Mouse (Mus musculus): ENCODE measurements around the gene Gm7534.
A peak's percentile ranks its signal among the peaks of the same experiment; 100 is the strongest.

Gm7534 gene

DNA sequence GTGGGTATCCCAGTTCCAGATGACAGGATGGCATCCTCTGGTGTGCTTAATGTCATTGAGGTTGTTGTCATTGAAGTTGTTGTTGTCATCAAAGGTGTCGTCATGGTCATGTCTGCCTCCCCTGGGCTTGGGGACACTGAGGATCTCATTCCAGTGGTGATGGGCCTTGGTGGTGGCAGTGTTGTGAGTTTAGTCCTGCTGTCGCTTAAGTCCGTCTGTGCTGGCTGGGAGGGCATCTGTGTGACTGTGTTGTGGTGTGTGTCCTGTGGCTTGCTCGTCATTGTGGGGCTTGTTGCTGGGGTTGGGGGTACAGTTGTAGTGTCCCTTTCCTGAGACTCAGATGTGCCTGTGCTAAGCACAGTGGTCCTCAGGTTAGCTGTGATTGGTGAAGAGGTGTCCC lies at the start of gene Gm7534:
Gene Gm7534 (minus strand): TSS at position 101 of the 400 bp plus-strand sequence.
- no peak for DNase-seq (ENCODE audit: low spot score)

DNA sequence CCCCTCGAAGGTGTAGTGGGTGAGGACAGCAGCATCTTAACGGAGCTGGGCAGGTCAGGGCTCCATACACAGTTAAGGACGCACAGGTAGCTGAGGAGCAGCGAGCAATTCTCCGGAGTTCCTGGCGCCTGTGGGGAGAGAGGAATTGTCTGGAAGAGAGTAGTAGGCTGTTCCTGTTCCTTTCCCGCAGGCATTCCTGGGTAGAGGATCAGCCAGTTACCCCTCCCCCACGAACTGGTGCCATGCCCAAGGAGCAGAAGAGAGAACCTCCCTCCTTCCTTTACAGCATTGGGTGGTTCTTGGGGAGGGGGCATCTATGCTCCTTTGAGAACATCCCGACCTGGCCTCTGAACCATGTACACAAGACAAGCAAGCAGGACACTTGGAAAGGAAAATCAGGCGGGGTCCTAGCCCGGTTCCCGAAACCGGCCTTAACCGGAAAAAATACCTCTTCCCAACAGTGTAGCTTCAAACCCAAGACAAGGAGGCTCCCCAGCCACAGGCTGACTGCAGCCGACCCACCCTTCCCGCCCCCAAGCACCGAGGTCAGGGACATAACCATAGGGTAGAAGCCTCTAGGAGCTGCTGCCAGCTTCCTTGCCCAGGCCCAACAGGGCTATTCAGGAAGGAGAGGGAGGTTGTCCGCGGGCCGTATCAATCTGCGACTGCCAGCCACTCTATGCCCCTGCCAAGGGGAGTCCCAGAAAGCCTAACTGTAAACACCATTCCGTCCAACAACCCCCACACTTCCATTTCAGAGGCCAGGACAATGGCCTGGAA lies 49.5 kb upstream of the Gm7534 start:
- no peak for DNase-seq (ENCODE audit: low spot score)

DNA sequence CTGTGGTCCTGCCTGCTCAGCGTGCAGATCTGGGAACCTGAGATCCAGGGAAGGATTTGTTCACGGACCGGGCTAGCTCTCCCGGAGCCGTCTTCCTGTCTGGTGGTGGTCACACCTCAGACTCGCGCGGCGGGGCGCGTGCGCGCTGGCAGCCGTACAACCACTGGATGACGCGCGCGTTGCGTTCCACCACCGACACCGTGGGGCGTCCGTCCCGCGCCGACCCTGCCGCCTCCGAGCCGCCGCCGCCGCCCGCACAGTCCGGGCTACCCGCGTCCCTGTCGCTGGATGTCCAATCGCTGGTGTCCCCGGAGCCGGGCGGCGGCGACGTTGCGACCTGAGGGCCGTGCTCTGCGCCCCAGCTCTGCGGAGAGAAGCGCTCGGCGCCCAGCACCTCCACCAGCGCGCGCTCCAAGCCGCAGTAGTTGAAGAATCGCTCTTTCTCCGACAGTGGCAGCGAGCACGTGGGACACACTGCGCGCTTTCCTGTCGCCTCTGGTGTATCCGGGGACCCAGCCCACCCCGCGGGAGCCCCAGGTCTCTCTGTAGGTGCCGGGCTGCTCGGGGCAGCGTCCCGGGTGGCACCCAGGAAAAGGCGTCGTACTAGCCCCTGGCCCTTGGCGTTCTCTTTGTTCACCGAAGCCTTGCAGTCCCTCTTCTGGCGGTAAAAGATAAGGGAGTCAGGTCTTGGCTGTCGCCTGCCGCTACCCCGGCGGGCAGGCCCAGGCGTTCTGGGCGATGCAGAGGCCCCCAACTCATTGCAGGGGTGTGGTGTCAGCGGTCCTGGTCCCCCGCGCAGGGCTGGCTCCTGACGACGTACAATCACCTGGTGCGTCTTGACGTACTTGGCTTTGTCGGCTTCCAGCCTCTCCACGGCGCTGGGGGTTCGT lies 48.7 kb upstream of the Gm7534 start:
- DNase-seq (ENCODE audit: low spot score), result no peak

DNA sequence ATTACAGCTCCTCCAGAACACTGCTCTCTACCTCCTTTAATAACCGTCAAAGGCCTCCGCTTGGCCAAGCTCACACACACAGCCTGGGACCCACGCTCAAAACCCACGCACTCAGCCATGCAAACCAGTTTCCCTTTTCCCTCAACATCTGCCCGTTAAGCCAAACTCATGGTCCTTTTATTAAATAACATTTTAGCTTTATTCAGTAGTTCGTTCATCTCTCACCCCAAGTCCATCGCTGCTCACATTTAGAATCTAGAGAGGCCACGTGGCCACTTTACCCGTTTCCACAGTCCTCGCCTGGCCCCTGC lies 48.1 kb upstream of the Gm7534 start:
- no peak for DNase-seq (ENCODE audit: low spot score)

DNA sequence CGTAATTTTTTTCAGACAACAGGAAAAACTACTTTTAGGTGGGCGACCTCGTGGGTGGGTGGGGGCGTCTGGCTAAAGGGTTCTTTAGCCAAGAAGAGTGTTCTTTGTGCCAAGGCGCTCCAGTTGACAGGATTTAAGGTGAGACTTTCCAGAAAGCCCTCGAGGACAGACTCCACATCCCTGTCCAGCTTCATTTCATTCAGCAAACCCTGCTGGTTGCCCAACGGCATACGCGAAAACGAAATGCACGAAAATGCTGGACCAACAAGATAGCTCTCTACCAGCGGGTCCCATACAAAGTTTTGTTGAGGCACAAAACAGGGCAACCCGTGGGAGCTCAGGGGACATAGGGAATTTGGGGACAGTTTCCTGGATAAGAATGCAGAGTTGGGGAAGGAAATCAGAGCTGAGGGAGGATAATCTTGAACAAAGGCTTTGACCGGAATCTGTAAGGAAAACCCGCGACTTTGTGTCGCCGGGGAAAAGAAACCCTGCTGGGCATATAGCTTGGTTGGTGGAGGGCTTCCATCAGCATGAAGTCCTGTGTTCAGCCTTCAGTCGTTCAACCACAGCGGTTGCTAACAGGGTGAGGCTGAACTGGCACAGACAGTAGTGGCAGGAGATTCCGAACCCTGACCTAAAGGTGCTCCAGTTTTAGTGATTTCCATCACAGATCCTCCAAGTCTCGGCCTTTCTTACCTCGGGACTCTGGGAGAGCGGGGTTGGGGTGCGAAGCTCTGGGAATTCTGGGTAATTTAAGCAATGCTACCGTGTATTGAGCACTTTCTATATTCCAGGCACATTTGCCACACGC lies 47.5 kb upstream of the Gm7534 start:
- no peak for DNase-seq (ENCODE audit: low spot score)

DNA sequence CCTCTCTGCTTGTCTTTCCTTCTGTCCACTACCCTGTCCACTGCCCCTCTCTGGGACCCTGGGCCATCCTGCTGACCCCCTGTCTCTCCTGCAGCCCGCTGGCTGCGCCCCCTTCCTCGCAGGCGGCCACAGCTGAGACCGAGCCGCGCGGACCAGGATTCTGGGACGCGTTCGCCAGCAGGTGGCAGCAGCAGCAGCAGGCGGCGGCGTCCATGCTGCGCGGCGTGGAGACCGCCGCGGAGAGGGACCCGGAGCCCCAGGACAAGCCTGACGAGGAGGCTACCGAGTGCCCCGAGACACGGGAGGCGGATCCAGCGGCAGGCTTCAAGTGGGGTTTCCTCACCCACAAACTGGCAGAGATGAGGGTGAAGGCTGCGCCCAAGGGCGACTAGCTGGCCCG lies 46.8 kb upstream of the Gm7534 start:
- DNase-seq (ENCODE audit: low spot score), result peak; percentile 63

DNA sequence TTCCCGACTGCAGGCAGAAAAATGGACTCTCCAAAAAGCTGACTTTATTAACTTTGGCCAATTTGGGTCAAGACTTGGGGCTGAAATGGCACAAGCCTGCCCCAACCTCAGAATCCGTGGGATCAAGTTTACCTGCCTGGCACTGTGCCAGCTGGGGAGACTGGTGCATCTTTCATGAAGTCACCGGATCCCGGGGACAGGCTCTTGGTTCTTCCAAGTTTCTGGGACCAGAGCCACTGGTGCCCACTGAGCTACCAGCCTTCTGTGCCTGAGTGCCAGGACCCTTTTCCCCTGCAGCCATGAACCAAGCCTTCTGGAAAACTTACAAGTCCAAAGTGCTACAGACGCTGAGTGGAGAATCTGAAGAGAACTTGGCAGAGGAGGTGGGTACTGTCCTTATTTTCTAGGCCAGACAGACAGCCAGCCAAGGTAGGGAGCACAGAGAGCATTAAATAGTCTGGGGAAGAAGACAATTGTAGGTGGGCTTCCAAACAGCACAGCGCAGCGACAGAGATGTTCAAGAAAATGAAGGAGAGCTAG lies 44.0 kb upstream of the Gm7534 start, which contains the start of gene Gm30191:
Gene Gm30191 (plus strand): TSS at position 217 of the 540 bp plus-strand sequence.
- DNase-seq (ENCODE audit: low spot score), result no peak

DNA sequence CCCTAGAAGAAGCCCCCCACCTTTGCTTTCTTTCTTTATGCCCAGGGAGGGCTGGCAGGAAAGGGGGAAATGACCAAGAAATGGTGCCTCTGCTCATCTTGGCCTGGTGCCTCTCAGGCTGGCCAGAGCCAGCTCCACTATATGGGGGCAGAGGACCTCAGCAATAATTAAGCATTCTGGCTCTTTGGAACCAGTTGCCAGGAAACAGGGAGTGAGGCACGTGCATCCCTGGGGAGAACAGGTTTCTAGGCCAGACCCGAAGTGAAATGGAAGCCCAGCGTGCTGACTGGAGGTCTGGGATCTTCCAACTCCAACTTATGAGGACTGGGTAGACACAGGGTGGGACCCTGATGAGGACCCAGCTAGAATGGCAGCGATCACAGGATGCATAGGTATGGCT lies 43.5 kb upstream of the Gm7534 start:
- peak; percentile 75 for DNase-seq (ENCODE audit: low spot score)

DNA sequence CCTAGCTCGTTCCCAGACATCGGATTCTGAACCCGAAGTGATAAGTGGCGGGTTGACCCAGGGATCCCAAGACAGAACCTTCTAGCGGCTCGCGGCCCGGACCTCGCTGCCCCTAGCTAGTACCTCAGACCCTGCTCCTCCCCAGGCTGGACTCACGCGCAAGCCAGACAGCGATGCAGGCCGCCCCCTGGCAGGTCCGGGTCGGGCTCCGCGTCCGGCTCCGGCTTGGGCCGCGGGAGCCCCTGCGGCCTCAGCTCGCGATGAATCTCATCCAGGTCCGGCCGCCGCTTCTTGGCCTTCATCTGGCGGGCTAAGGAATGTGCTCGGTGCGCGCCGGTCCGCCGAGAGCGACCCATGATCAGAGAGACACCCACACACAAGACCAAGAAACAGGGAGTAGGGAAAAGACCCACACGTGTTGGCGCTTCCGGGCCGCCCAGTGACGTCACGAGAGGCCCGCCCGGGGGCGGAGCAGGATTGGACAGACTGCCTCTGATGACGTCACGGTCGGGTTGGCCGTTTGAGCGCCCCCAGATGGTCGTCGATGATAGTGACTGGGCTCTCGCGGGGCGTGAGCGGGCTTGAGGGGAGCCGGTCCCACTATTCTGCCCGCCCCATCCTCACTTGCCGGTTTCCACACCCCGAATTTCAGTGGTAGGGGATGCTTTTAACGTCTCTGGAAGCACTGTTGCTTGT lies 42.5 kb upstream of the Gm7534 start, which contains the start of gene Zfp593:
Gene Zfp593 (minus strand): TSS at position 445 of the 696 bp plus-strand sequence.
- peak; percentile 97 for DNase-seq (ENCODE audit: low spot score)

DNA sequence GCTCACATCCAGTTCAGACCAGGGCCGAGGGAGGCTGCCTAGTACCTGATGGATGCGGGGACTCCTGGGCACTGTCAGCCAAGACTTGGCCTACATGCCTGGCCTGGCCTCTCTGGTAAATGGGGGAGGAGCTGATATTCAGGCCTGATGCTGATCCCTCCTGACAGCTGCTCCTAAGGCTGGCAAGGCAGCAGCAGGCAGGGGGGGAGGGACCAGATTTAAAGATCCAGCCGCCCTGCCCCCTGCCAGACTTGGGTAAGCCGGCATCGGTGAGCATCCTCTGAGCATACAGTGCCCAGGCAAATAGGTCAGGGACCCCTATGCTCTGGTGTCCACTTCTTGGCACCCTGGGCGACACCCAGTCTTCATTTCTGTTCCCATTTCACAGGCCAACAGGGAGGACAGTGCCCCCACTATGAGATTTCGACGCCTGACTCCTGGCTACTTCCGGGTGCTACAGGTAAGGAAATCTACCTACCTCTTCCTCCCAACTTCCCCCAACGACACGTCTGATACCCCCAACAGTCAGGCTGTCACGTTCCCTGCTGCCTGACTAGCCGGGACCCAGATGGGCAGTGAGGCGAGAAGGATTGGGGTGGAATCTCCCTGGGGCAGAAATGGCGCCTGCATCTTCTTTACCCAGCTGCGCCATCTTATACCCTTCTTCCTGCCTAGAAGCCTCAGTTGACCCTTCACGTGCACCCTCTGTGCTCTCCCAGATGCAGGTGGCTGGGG lies 40.9 kb upstream of the Gm7534 start, which contains the start of gene E130218I03Rik:
Gene E130218I03Rik (plus strand): TSS at position 147 of the 735 bp plus-strand sequence.
- DNase-seq (ENCODE audit: low spot score), result peak; percentile 83

DNA sequence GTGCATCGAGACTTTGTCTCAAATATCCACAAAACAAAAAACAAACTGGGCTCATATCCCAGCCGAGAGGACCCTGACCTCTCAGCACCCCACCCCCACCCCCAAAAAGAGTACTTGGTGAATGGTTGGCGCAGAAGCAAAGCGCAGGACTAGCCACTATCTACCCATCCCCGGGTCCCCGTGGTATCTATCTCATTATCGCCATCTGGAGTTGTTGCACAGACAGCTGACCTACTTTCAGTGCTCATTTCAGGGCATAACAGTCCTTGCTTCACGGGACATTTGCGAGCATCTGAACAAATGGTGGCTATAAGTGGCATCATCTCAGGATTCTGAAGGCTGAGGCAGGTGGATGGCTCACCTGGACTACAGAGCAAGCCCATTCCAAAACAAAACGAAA lies 35.9 kb upstream of the Gm7534 start:
- peak; percentile 35 for DNase-seq (ENCODE audit: low spot score)

DNA sequence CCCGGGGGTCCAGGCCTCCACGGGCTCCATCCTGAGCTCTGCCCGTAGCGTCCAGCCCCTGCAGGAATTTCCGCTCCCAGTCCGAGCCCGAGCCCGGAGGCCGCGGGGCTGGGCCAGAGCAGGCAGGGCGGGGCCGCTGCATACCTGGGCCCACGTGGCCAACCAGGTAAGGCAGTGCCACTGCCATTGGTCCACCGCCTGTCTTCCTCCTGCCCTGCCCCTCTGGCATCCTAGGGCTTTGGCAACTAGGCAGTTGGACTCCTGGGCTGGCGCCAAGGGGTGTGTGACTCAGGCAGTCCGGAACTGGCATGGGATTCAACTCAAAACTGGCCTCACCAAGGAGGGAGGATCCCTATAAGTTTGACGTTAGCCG lies 35.5 kb upstream of the Gm7534 start, which contains the start of gene Cnksr1:
Gene Cnksr1 (minus strand): TSS at position 121 of the 373 bp plus-strand sequence.
- peak; percentile 86 for DNase-seq (ENCODE audit: low spot score)

DNA sequence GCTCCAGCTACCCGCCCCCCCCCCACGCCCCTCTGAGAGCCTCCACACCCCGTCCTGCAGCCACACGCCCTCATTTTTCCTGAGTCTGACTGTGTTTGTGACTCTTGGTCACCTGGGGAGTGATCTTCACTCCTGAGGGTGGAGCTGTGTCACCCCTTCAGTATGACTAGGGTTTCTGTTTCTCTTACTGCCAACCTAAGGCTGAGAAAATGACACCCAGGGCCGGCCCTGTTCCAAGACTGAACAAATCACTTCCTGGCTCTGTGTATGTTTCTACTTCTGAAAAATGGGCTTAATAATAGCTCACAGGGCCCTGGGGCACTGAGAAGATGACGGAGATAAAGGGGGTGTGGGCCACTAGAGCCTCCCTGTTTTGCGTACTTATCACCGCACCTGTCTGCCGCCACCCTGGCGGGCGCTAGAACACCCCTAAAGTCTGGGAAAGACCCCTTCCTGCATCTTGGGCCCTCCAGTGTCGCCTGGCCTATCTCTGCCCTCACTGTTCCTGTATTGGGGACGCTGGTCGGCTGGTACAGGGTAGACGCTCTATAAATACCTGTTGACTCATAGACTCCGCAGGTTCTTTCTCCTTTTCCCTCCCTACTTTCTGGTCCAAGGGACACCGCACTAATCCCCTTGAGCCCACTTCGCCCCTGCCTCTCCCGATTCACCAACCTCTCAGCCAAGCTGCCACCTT lies 34.9 kb upstream of the Gm7534 start:
- no peak for DNase-seq (ENCODE audit: low spot score)

DNA sequence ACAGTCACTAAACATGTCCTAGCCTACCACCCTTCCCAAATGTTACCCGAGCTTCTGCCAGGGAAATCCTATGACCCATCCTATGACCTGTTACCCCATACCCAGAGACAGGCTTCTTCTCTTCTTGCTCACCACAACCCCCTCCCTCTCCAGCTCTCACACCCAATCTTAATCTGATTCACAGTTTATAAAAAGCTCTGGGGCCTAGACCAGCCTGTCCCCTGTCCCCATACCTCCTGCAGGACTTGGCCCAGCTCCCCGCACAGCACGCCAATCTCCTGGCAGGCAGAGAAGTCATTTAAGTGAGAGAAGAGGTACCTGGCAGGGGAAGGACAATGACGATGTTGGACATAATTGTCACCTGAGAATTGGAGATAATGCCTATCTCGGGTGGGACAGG lies 32.1 kb upstream of the Gm7534 start:
- no peak for DNase-seq (ENCODE audit: low spot score)

DNA sequence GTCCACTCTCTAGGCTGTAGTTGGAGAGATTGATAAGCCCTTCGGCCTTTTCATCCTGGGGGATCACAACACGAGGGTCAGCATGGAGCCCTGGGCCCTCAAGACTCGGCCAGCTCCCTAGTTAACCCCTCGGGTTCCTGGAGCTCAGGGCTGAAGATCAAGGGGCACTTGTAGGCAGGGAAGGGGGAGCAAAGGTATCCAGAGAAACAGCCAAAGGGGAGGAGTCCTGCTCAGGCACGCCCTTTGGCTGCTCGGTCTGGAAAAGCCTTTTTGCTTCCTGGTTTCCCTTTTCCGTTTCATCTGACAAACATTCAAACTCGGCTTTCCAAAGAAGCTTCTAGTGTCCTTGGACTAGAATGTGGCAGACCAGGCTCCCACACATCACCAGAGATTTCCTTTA lies 27.6 kb upstream of the Gm7534 start:
- DNase-seq (ENCODE audit: low spot score), result no peak

DNA sequence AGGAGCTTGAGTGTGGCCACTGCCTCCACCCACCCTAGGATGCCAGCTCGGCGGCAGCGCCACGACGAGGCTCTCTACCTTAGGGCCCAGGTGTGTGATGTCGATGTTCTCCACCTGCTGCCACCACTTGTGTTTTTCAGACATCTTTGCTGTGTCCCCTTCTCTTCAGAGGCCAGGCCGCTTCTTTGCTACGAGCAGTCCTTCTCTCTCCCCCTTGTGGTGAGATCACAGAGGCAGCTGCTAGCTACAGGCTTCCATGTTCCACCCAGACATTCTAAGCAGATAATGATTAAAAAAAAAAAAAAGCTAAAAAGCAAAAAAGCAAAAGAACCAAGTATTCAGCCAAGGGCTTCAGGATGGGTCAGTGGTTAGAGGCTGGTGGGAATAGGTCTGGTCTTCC lies 24.4 kb upstream of the Gm7534 start, which contains the start of gene Catsper4:
Gene Catsper4 (minus strand): TSS at position 190 of the 400 bp plus-strand sequence.
- DNase-seq (ENCODE audit: low spot score), result no peak

DNA sequence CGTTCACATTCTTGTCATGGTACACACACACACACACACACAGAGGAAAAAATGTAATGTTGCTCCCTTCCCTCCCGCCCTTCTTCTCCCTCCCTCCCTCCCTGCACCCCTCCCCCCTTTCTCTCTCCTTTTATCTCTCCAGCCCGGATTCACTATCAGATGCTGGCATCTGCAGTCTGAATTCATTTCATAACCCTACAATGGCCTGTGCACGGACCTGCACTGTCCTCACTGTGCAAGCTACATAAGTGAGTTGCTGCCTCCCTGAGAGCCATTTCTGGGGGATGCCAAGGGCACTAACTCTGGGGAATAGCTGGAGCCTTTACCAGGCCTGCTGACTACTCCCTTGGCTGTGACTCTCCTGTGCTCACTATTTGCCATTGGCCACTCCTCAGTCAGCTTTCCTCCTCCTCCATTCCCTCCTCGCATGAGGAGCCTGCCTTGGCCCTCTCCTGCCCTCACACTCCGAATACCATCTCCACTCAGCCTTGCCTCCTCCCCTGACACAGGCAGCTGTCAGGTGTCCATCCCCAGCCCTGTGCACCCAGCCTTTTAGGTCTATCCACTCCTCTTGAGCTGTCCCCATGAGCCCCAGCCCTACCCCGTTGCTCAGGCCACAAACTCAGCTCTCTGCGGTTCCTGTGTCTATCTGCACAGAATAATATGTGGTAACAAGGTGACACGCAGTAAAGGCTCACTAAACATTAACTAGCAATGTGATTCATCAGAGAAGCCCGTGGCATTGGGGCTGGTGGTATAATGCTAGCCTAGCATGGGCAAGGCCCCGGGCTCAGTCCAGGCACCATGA lies 20.2 kb upstream of the Gm7534 start:
- no peak for DNase-seq (ENCODE audit: low spot score)

DNA sequence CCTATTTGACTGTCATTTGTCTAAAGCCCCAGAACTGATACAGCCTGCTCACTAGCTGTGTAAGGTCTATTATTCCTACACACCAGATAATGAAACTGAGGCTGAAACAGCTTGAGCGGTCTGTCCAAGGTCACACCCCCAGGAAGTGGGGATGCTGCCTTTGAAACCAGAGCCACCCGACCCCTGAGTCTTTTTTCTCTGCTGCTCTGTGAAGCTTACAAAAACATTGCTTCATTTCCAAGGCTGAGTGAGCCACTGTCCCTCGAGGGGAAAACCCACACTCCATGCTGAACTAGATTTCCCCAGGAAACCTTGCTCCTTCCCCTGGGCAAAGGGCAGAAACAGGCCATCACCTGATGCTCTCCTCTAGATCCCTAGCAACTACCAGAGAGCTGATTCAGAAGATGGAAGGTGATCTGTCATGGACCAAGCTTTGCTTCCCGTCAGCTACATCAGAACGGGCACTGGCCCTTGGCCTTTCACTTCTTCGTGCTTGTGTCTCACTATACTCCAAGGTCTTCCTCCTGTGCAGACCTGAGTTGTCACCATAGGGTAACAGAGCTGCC lies 3.8 kb upstream of the Gm7534 start:
- DNase-seq (ENCODE audit: low spot score), result no peak
